Mouse (Mus musculus) intestine, embryonic 14.5 days (tissue): ENCODE measurements around the gene Zfp358. TPM values are rescaled to one million over a fixed set of nuclear protein-coding genes. Genes with fewer than 3 reads are reported as not detected.

Experiments used
- ATAC-seq: fragments of 200-750 bp; cut with Nextera tagmentation; replicated peaks from 2 replicates; pipeline ENCODE4 v1.8.0; 2017; ENCODE audit warnings: low read depth, moderate number of reproducible peaks, moderate TSS enrichment, moderate library complexity; ENCODE audit not compliant: low FRiP score, low TSS enrichment
- DNase-seq: peaks from one replicate; pipeline ENCODE4 v3.0.0-alpha.2; 2018; ENCODE audit warnings: low spot score
- H3K27ac ChIP-seq: fragments of 300-500 bp; sonication (generic); 2 replicates; pipeline ENCODE4 v1.5.1; 2014; ENCODE audit warnings: low read depth, mild to moderate bottlenecking, control low read depth
- H3K27me3 ChIP-seq: fragments of 300-500 bp; sonication (generic); replicated peaks from 2 replicates; pipeline ENCODE4 v1.6.1; 2014; ENCODE audit warnings: low read length, control low read depth; ENCODE audit not compliant: control insufficient read depth, insufficient read depth
- H3K36me3 ChIP-seq: fragments of 300-500 bp; sonication (generic); 2 replicates; pipeline ENCODE4 v1.6.1; 2014; ENCODE audit warnings: low read length, control low read depth; ENCODE audit not compliant: control insufficient read depth, insufficient read depth
- H3K4me1 ChIP-seq: fragments of 300-500 bp; sonication (generic); replicated peaks from 2 replicates; pipeline ENCODE4 v1.6.1; 2014; ENCODE audit warnings: low read length, control low read depth, mixed read lengths; ENCODE audit not compliant: control insufficient read depth, insufficient read depth
- H3K4me2 ChIP-seq: fragments of 300-500 bp; sonication (generic); 2 replicates; pipeline ENCODE4 v1.6.1; 2014; ENCODE audit warnings: low read length
- H3K4me3 ChIP-seq: fragments of 300-500 bp; sonication (generic); 2 replicates; pipeline ENCODE4 v1.5.1; 2014; ENCODE audit warnings: low read depth, low read length, control low read depth, mixed read lengths
- H3K9ac ChIP-seq: fragments of 300-500 bp; sonication (generic); 2 replicates; pipeline ENCODE4 v1.6.1; 2014; ENCODE audit warnings: mild to moderate bottlenecking, low read length
- H3K9me3 ChIP-seq: fragments of 300-500 bp; sonication (generic); 2 replicates; pipeline ENCODE4 v1.6.1; 2016; ENCODE audit warnings: low read length, control low read depth; ENCODE audit not compliant: control insufficient read depth
- whole genome bisulfite sequencing: fragments of 180-500 bp; shearing (Covaris S2); extraction: QIAGEN DNeasy Blood & Tissue Kit; methylation state at CpG from one replicate; pipeline ENCODE4 v1.1.7; 2014; 5-methylcytosine and 5-hydroxymethylcytosine counted together
- polyA plus RNA-seq: library from polyadenylated mRNA; unstranded; fragments of >200 nt; fragmentation: Nextera tagmentation; extraction: Ambion mirVana; gene quantifications from 2 replicates; pipeline ENCODE4 v1.2.1, GENCODE M21; 2014

The Zfp358 gene
- polyA plus RNA-seq, 1 experiment from 2014 or later, result 22.7 TPM

- H3K36me3 ChIP-seq, result peaks cover 33% of the 10 kb centered on the region
- ATAC-seq (no peak; the same call in 1 of the 2 replicates), DNase-seq (no peak)
- no peaks in the 10 kb centered on the region for H3K4me1 ChIP-seq
- H3K27ac ChIP-seq, result no peak overlapping the region
- no peaks in the 10 kb centered on the region for H3K9me3 ChIP-seq
- H3K4me3 ChIP-seq, result peak overlapping the region; percentile 73
- WGBS, result 35% methylated on average over 13 of the region's 13 CpGs
- H3K4me2 ChIP-seq, result peak overlapping the region; percentile 63
- no peaks in the 10 kb centered on the region for H3K27me3 ChIP-seq
- peak overlapping the region; percentile 61; the same call in 1 of the 2 replicates for H3K9ac ChIP-seq
Measured at GRCm38 (mm10) chr8:3514681-3515247, 21.8 kb downstream of the Zfp358 start.

- Histone ChIP-seq H3K27ac (peak within 1 kb of the TSS; percentile 74; the same call in 1 of the 2 replicates), H3K9me3 (no peaks in the 10 kb centered on the region), H3K4me1 (no peaks in the 10 kb centered on the region), H3K4me3 (peak within 1 kb of the TSS; percentile 73), H3K27me3 (no peaks in the 10 kb centered on the region), H3K4me2 (peak within 1 kb of the TSS; percentile 63), H3K9ac (peak within 1 kb of the TSS; percentile 61), H3K36me3 (peaks cover 32% of the 10 kb centered on the region)
- WGBS, result under 1% methylated on average over 25 of the region's 25 CpGs
- DNase-seq (peak; percentile 94), ATAC-seq (peak; percentile 69)
Measured at GRCm38 (mm10) chr8:3515260-3515671, 22.3 kb downstream of the Zfp358 start, which contains the start of gene Pnpla6. Gene Pnpla6 (plus strand): TSS chr8:3515384.

GRCm38 (mm10) chr8:3515771-3516417, 23.0 kb downstream of the Zfp358 start:
- H3K36me3 ChIP-seq, result peaks cover 27% of the 10 kb centered on the region
- H3K4me2 ChIP-seq, result peak overlapping the region; percentile 63
- WGBS, result under 1% methylated on average over 25 of the region's 25 CpGs
- peak overlapping the region; percentile 74; the same call in 1 of the 2 replicates for H3K27ac ChIP-seq
- ATAC-seq (peak; percentile 49), DNase-seq (peak; percentile 81)
- H3K9me3 ChIP-seq, result no peaks in the 10 kb centered on the region
- H3K9ac ChIP-seq, result peak overlapping the region; percentile 61
- no peaks in the 10 kb centered on the region for H3K4me1 ChIP-seq
- H3K27me3 ChIP-seq, result no peaks in the 10 kb centered on the region
- peak overlapping the region; percentile 73 for H3K4me3 ChIP-seq

GRCm38 (mm10) chr8:3516450-3517116, 23.6 kb downstream of the Zfp358 start:
- DNase-seq, result peak; percentile 92

GRCm38 (mm10) chr8:3517117-3517495, 24.2 kb downstream of the Zfp358 start:
- H3K9ac ChIP-seq, result peak overlapping the region; percentile 61
- peak overlapping the region; percentile 74; the same call in 1 of the 2 replicates for H3K27ac ChIP-seq
- H3K4me3 ChIP-seq, result peak overlapping the region; percentile 73
- DNase-seq, result no peak
- peak overlapping the region; percentile 63 for H3K4me2 ChIP-seq
- ATAC-seq, result no peak
- WGBS, result 4% methylated on average over 16 of the region's 16 CpGs
- no peaks in the 10 kb centered on the region for H3K27me3 ChIP-seq
- no peaks in the 10 kb centered on the region for H3K4me1 ChIP-seq
- H3K9me3 ChIP-seq, result no peaks in the 10 kb centered on the region
- H3K36me3 ChIP-seq, result peaks cover 19% of the 10 kb centered on the region

More at GRCm38 (mm10) chr8:3516450-3517116, 23.6 kb downstream of the Zfp358 start:
- Histone ChIP-seq H3K4me3 (peak overlapping the region; percentile 73), H3K9me3 (no peaks in the 10 kb centered on the region), H3K4me2 (peak overlapping the region; percentile 63), H3K9ac (peak overlapping the region; percentile 61), H3K27me3 (no peaks in the 10 kb centered on the region), H3K27ac (peak overlapping the region; percentile 74; the same call in 1 of the 2 replicates), H3K36me3 (peaks cover 22% of the 10 kb centered on the region), H3K4me1 (no peaks in the 10 kb centered on the region)
- under 1% methylated on average over 36 of the region's 36 CpGs for WGBS
- ATAC-seq, result peak; percentile 86

- Histone ChIP-seq H3K4me2 (no peak overlapping the region), H3K9me3 (no peaks in the 10 kb centered on the region), H3K36me3 (peaks cover 30% of the 10 kb centered on the region), H3K9ac (no peak overlapping the region), H3K27ac (no peak overlapping the region), H3K27me3 (no peaks in the 10 kb centered on the region), H3K4me3 (no peak overlapping the region), H3K4me1 (no peaks in the 10 kb centered on the region)
- ATAC-seq (no peak), DNase-seq (no peak)
- WGBS, result 90% methylated on average over 13 of the region's 13 CpGs
Measured at GRCm38 (mm10) chr8:3522007-3522697, 29.2 kb downstream of the Zfp358 start.

- 89% methylated on average over 5 of the region's 5 CpGs for WGBS
- no peak for ATAC-seq
Measured at GRCm38 (mm10) chr8:3530816-3531215, 37.9 kb downstream of the Zfp358 start.

GRCm38 (mm10) chr8:3531936-3532335, 39.0 kb downstream of the Zfp358 start:
- ATAC-seq (no peak), DNase-seq (no peak)
- H3K27ac ChIP-seq, result no peak overlapping the region
- H3K4me1 ChIP-seq, result no peaks in the 10 kb centered on the region
- no peaks in the 10 kb centered on the region for H3K27me3 ChIP-seq
- no peak overlapping the region for H3K4me2 ChIP-seq
- no peaks in the 10 kb centered on the region for H3K9me3 ChIP-seq
- no peak overlapping the region for H3K9ac ChIP-seq
- H3K36me3 ChIP-seq, result peaks cover 45% of the 10 kb centered on the region
- 92% methylated on average over 18 of the region's 18 CpGs for WGBS
- H3K4me3 ChIP-seq, result no peak overlapping the region

More at GRCm38 (mm10) chr8:3530816-3531215, 37.9 kb downstream of the Zfp358 start:
- DNase-seq, result no peak
- Histone ChIP-seq H3K4me2 (no peak overlapping the region), H3K27ac (no peak overlapping the region), H3K4me1 (no peaks in the 10 kb centered on the region), H3K4me3 (no peak overlapping the region), H3K36me3 (peaks cover 35% of the 10 kb centered on the region), H3K9ac (no peak overlapping the region), H3K9me3 (no peaks in the 10 kb centered on the region), H3K27me3 (no peaks in the 10 kb centered on the region)
